In the genomic region with DNA sequence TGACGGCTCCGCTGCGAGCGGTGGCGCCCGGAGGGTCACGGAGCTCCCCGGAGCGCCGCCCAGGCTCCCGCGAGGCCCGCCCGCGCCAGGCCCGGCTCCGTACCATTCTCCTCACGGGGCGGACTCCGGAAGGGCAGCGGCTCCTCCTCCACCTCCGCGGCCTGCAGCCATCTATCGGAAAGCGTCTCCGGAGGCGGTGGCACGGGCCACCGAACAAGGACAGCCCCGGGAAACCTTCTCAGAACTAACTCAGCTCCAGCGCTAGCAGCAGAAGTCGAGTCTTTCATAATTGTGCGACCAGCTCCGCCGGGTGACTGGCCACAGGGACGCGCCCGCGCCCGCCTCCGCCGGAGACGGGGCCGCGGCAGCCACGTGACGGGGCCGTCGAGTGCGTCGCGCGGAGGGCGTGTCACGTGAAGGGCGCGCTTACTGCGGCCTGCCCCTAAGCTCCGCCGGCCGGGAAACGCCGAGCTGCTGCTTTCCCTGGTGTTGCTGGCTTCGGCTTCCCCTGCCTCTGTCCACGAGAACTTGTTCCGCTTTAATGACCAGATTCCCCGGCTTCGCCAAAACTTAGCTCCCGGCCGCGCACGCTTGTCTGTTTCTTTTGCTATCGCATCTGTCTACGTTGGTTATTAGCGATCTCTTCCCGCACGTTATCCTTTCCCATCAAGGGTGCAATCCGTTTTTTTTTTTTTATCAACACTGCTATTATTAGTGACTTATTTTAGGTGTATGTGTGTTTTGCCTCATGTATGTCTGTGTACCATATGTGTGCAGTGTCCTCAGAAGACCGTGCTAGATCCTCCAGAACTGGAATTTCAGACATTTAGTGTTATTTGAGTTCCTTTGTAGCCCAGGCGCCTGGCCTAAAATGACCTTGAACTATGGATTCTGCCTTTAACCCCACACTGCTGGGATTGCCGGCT, we compare ENCODE assay signal across 1 mouse cellular context.
TF ChIP-seq lines count a peak whose summit lies in the region.

A gene (minus strand): TSS at position 360 of the 926 bp plus-strand sequence.

TF ChIP-seq in myocyte, 11 proteins besides CTCF, POLR2A, EP300 and RAD21 (continued from another document):
- TF ChIP-seq E2F4 (IDR thresholded peaks at IDR 0.05; ENCODE audit: insufficient read depth) (no peak), TCF3 (IDR thresholded peaks at IDR 0.05; ENCODE audit: insufficient read length, low read depth) (no peak), TCF12 (IDR thresholded peaks at IDR 0.05; ENCODE audit: insufficient read depth, poor library complexity, severe bottlenecking) (no peak), MAX (IDR thresholded peaks at IDR 0.05; ENCODE audit: low read depth) (no peak), USF1 (IDR thresholded peaks at IDR 0.05; ENCODE audit: low read depth) (peak; percentile 93), MYOG (IDR thresholded peaks at IDR 0.05; ENCODE audit: control insufficient read depth in 1 of 3, insufficient read depth in 1 of 3, insufficient read length in 2 of 3, low read depth in 2 of 3) (peak in 1 of 3 experiments; percentile 41)
